Mouse (Mus musculus) adrenal gland (tissue): ENCODE data around the gene Gpbar1.

Experiments
- intact Hi-C: fragments of 180-260 bp; cut with DNase I; formaldehyde crosslinking; loops from one replicate; pipeline ENCODE4 v1.15.1; 2025

Gpbar1 gene

GRCm38 (mm10) chr1:74294090-74294643, 15.8 kb downstream of the Gpbar1 start:
- intact Hi-C loops = no loop called here

GRCm38 (mm10) chr1:74294733-74295455, 16.5 kb downstream of the Gpbar1 start:
- intact Hi-C loops = no loop called here

GRCm38 (mm10) chr1:74295456-74296171, 17.3 kb downstream of the Gpbar1 start:
- intact Hi-C loops = no loop called here

GRCm38 (mm10) chr1:74296477-74296876, 18.1 kb downstream of the Gpbar1 start:
- intact Hi-C loops = no loop called here

GRCm38 (mm10) chr1:74297269-74297668, 18.9 kb downstream of the Gpbar1 start:
- intact Hi-C loops = no loop called here

GRCm38 (mm10) chr1:74298157-74298750, 19.9 kb downstream of the Gpbar1 start:
- intact Hi-C loops = no loop called here

- intact Hi-C loops = no loop called here
Measured at GRCm38 (mm10) chr1:74298996-74299395, 20.6 kb downstream of the Gpbar1 start.

GRCm38 (mm10) chr1:74300347-74301110, 22.2 kb downstream of the Gpbar1 start:
- intact Hi-C loops = no loop called here

- intact Hi-C loops = no loop called here
Measured at GRCm38 (mm10) chr1:74302229-74302628, 23.9 kb downstream of the Gpbar1 start.

- intact Hi-C loops = no loop called here
Measured at GRCm38 (mm10) chr1:74302835-74303234, 24.5 kb downstream of the Gpbar1 start.

- intact Hi-C loops = no loop called here
Measured at GRCm38 (mm10) chr1:74303509-74304338, 25.4 kb downstream of the Gpbar1 start.

GRCm38 (mm10) chr1:74304339-74304790, 26.0 kb downstream of the Gpbar1 start:
- intact Hi-C loops = no loop called here

- intact Hi-C loops = no loop called here
Measured at GRCm38 (mm10) chr1:74304946-74305345, 26.6 kb downstream of the Gpbar1 start.

- intact Hi-C loops = no loop called here
Measured at GRCm38 (mm10) chr1:74305522-74305921, 27.2 kb downstream of the Gpbar1 start, which contains the start of gene Tmbim1. TSS of gene Tmbim1 (minus strand) at chr1:74305622.

GRCm38 (mm10) chr1:74307146-74307545, 28.8 kb downstream of the Gpbar1 start:
- intact Hi-C loops = no loop called here

- intact Hi-C loops = no loop called here
Measured at GRCm38 (mm10) chr1:74308001-74308964, 29.9 kb downstream of the Gpbar1 start.

GRCm38 (mm10) chr1:74309767-74310166, 31.4 kb downstream of the Gpbar1 start:
- intact Hi-C loops = loop anchor here (5.0 kb wide), 1 partner anchor 143 kb away; no protein-coding TSS in a partner anchor

- intact Hi-C loops = loop anchor here (1.0 to 5.0 kb wide), 2 partner anchors 49 to 139 kb away; partner anchors contain the start of gene Catip
Measured at GRCm38 (mm10) chr1:74313049-74313692, 34.8 kb downstream of the Gpbar1 start.
